Mouse (Mus musculus): ENCODE data around the gene Nt5c1a.

The Nt5c1a gene

DNA sequence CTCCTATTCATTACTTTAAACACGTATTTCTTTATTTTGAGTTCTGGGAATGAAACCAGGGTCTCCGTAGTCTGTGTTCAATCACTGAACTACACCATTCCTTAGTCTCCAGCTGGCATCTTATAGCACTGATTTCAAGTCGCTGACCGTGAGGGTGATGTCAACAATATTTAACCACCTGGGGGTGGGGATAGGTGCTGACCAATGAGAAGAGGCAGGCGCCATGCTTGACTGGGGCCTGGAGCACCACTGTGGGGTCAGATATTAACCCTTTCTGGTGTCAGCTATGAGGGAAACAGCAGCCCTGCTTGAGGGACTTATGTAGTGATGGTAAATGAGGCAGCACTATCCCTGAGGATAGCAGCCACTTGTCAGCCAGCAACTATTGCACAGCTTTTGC is 10.1 kb downstream of the Nt5c1a start:
- no peak for DNase-seq (ENCODE audit: low spot score in 2 of 2)

DNA sequence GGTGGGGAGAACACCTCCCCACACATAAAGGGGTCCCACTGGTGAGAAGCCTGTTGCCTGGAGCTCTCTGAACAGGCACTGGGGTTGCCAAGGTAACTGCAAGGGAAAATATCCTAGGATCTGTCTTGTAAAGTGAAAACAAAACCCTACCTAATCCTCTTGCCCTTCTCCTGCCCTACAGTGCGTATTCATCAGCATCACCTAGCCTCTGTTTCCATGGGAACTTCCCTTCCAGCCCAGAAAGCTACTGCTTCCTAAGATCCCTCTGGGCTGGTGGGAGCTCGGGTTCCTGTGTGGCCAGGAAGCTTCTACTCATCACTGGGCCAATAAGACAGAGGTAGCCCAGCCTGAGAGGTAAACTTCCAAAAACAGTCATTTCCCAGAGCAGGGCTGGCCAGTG is 11.0 kb downstream of the Nt5c1a start:
- no peak for DNase-seq (ENCODE audit: low spot score in 2 of 2)

DNA sequence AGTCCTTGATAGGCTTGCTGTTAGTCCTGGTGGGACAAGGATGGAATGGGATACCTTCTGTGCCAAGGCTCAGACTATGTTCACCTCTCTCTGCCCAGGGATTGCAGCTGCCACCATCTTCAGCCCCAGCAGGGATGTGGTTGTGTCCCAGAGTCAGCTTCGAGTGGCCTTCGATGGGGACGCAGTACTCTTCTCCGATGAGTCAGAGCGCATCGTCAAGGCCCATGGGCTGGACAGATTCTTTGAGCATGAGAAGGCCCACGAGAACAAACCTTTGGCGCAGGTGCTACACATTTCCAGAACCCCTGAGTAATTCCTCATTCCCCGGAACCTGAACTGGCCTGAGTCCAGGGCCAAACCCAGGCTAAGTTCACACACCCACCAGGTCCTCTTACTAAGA is 12.7 kb downstream of the Nt5c1a start:
- no peak for DNase-seq (ENCODE audit: low spot score in 2 of 2)

DNA sequence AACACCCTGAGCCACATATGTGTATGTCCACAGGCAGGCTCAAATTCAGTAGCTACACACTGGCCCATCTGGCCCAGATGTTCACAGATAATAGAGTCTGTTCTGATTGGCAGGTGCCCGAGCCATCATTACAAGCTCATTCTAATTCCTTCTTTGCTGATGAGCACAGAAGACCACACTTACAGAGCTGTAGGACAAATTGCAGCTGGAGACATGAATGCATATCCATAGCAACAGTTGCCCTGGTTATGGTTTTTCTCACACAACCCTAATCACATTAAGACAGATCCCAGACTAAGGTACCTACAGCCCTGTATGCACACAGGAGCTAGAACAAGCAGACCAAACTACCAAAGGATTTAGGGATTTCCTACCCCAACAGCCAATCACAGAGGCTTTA is 14.1 kb downstream of the Nt5c1a start:
- DNase-seq (ENCODE audit: low spot score in 2 of 2) = no peak

DNA sequence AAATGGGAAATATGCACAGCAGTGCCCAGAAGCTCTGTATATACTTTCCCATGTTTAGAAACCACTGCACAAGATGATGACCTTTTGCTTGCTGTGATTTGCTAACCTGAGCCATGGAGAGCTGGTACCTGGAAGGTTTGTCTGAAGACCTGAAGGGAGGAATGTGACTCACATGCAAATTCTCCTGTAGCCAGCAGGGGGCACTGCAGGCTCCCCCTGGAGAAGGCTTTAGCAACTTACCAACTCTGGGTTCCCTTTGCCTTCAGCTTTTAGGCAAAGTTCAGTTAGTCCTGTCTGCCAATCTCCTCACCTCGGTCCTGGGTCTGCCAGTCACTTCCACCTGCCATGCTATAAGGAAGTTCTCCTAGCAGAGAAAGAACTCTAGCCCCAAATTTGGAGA is 15.5 kb downstream of the Nt5c1a start:
- no peak for DNase-seq (ENCODE audit: low spot score in 2 of 2)

DNA sequence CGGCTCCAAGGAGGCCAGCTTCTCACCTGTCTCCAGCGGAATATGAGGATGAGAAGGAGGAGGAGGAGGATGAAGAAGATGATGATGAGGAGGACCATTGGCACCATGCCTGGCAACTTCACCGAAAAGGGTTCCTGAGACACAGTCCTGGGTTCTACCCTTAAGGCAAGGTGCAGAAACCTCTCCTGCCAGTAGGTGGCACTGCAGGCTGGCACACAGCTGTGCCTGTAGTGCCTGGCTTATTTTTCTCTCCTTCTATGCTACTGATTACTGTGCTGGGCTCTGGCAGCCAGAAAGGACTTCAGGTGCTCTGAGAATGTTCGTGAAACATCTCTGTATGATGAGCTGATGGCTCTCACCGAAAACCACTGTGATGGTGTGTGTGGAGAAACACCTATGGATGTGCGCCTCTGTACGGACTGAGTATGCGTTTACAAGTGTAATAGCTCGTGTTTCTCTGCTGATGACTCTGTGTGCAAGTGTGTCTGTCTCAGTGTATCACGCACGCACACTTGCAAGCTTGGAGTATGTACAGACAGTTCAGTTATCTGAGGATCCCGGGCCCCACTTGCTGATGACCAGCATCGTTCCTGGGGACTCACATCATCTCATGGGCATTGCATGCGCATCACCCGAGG is 18.5 kb downstream of the Nt5c1a start:
- peak in 1 of 2 experiments; percentile 61 for DNase-seq (ENCODE audit: low spot score in 2 of 2)

DNA sequence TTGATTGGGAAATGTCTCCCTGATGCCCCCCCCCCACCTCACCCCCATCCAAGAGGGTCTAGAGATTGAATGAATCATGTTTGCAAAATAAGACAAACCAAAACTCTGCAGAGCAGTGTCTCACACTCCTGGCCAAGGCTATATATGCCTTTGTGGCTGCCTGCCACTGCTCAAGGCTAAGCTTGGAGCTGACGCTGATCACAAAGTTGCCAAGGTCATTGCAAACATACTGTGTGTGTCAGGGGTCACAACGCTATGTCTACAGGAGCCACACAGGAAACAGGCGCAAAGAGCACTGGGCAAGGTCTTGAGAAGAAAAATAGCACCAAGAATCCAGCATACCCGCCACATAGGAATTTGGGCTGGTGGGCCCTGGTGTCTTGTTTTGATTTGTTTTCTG is 19.3 kb downstream of the Nt5c1a start:
- DNase-seq (ENCODE audit: low spot score in 2 of 2) = no peak

DNA sequence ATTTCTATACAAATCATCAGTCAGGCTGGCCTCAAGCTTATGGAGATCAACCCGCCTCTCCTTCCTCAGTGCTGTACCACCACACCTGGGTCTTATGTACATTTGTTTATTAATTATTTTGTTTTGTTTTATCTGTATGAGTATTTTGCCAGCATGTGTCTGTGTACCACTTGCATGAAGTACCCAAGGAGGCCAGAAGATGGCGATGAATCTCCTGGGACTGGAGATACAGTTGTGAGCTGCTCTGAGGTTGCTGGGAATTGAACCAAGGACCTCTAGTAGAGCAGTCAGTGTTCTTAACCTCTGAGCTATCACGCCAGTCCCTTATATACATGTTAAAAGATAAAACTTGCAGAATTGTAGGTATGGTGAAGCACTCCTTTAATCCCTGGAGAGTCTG is 22.0 kb downstream of the Nt5c1a start:
- DNase-seq (ENCODE audit: low spot score in 2 of 2) = no peak

DNA sequence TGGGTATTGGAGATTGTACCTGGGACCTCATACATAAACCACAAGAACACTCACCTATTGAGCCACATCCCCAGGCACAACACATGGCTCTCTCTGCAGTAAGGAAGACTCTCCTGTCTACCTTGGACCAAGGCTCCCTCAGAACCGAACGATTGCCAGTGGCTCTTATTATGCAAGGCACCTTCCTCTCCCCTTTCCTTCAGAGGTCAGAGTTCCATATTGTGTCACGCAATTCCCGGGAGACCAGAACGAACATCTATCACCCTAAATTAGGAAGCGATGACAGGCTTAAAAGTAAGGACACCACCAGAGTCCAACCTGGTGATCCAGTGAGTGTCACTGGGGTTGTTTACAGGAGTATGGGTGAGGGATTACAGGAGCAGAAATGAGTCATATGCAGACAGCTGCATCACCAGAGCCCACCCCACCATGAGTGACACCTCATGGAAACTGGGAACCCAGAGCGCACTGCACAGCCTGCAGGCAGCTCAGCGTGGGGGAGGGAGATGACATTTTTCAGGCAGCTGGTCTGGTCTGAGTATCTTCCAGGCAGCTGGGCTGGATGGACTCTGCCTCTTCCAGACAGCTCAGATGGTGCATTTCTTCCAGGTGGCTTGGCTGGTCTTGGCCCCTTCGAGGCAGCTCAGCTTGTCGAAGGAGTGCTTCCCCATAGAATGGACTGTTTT is 24.6 kb downstream of the Nt5c1a start:
- peak; percentile 76 to 82 for DNase-seq (ENCODE audit: low spot score in 2 of 2)

DNA sequence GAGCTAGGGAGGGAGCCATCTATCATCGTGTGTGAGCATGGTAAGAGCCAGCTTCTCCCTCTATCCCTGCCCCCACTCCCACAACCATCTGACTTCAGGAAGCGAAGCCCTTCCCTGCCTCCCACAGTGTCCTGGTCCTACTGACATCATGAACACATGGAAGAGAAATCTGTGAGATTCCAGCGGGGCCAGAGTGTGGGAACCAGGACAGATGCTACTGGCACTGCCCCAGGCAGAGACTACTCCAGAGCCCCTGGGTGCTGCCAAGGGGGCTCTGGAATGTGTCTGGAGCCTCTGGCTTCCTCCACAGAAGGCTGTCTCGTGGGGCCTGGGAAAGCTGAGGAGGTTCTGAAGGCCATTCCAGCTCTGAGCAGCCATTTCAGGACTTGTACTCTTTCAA is 26.4 kb downstream of the Nt5c1a start:
- DNase-seq (ENCODE audit: low spot score in 2 of 2) = peak; percentile 88 to 91

DNA sequence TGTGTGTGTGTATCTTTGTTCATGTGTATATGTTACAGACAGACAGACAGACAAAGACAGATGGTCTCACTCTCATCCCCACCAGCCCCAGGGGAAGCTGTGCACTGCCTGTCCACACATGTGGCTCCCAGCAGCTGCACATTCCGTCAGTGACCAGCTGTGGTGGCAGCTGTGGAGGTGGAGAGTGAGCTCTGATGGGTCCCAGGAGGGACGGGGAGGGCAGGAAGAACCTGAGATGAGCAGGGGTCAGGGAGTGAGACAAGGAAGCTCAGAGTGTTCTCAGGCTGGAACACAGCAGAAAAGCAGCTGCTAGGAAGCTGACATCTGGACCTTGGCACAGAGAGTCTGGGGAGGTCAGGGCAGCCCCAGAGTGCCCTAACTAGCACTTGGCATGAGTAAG is 27.0 kb downstream of the Nt5c1a start:
- DNase-seq (ENCODE audit: low spot score in 2 of 2) = peak; percentile 84 to 91

DNA sequence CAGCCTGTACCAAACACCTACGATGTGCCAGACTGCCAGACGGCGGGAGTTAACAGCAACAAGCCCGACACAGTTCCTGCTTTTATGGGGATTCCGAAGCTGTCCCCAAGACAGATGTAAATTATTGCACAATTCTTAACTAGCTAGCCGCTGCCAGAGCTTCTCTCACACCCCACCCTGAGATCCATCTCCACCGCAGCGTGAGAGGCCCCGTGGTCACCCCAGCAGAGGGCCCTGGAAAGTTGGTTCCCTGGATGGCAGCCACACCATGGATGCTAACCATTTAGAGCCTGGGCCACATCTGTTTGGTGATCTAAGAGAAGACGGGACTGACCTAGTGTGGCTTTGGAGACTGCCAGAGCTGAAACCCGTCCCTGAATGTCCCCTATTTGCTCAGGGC is 27.9 kb downstream of the Nt5c1a start:
- DNase-seq (ENCODE audit: low spot score in 2 of 2) = peak; percentile 73 to 77

DNA sequence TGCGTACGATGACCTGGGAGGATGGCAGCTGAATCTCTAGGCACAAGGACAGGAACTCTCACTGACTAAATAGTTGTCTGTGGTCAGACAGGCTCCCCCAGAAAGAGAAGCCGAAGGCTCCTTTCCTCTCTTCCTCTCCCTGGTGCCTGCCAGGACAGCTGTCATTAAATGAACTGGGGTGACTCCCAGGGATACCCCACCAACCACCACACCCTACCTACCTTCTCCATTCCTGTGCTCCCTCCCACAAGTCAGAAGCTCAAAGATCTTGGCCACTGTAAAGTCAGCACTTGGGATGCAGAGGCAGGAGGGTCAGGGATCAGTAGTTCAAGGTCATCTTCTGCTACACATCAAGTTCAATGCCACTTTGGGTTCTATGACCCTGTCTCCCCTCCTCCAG is 31.5 kb downstream of the Nt5c1a start:
- DNase-seq (ENCODE audit: low spot score in 2 of 2) = no peak

DNA sequence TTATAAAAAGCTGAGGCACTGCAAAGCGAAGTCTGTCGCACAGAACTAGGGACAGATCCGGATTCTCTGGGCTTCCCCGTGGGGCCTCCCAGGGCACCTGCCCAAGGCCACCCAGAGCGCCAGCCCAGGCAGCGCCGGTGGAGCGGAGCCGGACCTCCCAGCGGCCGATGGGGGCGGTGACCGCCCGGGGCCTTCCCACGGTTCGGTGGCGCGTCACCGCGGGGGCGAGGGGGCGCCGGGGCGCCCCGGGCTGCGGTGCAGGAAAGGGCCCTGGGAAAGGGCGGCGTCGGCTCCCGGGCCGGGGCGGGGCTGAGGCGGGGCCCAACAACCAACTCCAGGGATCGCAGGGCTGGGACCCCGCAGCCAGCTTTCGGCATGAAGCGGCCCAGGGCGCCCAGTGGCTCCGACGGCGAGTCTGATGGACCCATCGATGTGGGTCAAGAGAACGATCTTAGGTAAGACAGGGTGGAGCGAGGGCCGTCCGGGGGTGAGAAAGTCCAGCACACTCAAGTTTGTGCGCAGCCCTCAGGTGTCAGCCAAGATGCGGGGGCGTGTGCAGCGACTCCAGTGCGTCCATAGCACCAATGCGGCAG is 32.3 kb downstream of the Nt5c1a start, which contains the start of gene Heyl:
Heyl (plus strand) TSS at position 65 of the 593 bp plus-strand sequence.
- peak; percentile 80 for DNase-seq (ENCODE audit: low spot score in 2 of 2)

DNA sequence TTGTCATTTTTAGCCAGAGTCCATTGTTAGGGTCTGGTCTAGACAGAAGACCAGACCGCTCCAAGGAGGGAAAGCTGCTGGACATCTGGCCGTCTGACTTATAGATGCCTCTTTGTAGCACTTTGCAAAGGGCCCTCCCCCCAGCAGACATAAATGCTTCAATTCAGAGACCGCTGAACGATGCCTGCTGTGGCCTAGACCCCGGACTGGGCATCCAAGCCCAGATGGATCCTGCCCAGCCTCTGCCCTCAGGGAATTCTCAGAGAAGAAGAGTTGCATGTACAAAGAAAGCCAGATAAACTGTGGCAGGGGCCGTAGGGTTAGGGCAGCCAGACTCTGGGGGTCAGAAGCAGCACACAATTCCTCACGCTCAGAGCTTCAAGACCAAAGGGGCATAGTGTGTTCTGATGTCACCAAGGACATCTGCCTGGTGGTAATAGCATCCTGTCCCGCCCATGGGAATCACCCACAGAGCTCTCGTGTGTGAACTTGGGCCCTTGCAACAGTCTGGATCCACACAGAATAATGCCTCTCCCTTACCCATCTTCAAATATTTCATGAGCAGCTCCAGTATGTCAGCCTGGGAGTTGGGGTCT is 34.6 kb downstream of the Nt5c1a start:
- no peak for DNase-seq (ENCODE audit: low spot score in 2 of 2)

DNA sequence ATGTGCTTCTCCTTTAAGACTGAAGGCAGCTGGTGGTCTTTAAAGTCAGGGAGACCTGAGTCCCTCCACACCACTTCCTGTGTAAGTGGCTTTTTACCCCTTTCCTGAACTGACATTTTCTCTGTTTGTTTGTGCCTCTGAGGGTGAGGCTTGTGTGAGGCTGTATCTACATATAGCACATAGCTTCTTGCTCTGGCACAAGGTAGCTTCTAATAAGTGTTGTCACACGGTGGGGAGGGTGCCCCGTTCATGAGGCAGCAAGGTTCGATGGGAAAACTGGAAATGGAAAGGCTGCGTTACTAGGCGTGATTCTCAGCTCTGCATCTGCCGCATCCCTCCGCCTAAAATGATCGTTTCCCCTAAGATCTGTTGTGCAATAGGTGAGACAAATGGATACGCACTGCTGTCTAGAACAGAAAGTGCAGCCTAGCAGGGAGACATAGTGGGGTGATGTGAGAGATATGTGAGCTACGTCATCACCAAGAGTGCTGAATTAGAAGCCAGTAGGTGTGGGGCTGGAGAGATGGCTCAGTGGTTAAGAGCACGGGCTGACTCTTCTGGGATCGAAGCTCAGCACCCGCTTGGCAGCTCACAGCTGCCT is 35.2 kb downstream of the Nt5c1a start:
- DNase-seq (ENCODE audit: low spot score in 2 of 2) = no peak

DNA sequence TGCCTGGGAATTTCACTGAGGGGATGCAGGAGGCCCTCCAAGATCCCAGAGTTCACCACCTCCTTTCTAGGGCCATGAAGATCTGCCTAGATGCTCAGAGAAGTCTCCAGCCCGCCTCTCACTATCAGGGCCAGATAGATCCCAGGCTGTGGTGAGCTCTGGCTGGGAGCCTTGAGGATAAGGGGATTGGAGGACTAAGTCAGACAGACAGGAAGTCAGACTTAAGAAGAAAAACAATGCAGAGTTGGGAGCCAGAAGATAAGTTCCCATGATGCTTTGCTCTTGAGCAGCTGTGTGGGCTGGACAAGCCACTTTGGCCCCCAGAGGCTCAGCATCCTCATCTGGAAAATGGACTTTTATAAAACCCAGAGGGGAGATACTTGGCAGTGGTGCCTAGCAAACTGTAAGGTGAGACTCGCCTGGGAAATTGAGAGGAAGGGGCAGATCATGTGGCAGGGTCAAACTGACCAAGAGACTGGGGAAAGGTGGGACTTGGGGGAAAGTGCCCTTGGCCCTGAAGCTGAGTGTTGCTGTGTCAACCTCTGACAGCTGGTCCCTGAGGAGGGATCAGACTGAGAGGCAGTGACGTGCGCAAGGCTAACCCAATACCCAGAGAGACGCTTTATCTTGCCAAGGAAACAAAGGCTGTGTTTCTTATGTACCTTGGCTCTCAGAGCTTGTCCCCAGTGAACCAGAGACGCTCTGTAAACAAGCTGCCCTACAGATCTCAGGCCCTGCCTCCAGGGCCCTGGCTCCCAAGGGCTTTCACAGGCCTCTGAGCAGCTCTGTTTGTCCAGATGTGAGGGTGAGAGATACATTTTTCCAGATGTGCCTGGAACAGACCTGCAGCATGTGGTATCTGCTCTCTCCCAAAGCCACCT is 36.3 kb downstream of the Nt5c1a start:
- peak; percentile 88 to 89 for DNase-seq (ENCODE audit: low spot score in 2 of 2)

DNA sequence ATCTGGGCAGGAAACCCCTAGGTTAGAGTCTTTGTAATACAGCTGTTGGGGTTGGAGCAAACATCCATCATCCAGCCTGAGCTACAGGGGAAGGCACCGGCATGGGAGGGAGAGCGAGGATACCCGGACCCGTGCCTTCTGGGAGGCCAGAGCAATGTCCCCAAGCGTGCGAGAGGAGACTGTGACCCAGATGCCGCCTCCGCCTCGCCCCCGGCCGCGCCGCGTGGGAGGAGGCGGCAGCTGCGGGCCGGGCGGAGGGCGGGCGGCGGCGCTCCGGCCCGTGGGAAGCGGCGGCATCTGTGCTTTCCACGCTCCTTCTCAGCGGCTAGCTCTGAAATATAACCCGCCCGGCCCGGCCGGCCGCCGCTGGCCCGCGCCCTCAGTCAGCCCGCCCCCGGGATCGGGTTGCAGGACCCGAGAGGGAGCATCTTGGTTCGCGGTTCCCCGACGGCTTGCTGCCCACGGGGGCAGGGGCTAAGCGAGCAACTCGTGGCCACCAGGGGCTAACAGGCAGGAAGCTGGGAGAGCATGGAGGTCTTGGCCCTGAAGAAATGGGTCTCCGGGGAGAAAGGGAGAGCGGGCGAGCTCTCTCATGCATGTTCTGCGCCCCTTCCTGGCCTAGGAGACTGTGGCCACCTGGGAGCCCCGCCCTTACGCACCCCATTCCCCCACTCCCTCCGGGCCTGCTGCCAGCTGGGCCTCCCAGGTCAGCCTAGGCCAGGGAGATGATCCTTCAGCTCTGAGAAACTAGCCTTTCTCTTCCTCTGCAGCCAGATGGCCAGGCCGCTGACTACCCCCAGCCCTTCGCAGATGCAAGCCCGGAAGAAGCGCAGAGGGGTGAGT is 38.3 kb downstream of the Nt5c1a start:
- DNase-seq (ENCODE audit: low spot score in 2 of 2) = peak; percentile 85 to 89

DNA sequence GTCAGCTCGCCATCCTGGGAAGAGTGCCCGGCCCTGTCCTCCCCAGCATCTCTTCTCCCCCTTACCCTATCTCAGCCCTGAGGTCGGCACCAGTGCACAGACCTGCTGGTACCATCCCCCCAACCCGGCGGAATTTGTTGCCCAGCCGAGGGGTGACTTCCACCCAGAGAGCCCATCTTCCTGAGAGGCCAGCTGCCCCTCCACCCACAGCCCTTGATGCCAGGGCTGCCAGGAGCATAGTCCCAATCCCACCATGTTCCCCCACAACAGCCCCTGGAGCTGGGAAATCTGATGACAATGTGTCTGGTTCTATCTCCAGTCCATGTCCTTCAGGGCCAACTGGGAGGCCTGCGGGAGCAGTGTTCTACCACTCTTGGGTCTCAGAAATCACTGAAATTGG is 44.9 kb downstream of the Nt5c1a start:
- no peak for DNase-seq (ENCODE audit: low spot score in 2 of 2)

DNA sequence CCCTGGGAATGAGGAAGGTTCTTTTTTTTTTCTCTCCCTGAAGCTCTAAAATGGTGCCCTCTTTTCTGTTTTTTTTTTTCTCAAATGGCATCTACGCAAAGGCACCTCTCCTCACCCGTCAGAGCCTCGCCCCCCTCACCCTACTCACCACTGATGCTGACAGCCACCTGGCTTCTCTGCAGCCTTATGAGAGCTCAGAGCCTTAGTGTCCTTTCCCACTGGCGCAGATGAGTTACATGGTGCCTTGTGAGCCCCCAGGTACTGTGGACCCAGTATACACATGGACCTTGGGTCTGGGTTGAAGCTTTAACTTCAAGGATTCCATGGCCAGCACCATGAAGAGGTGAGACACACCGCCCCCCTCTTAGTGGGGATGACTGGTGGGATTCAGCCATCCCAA is 45.3 kb downstream of the Nt5c1a start:
- DNase-seq (ENCODE audit: low spot score in 2 of 2) = no peak

All from heart, adult 9 months (tissue).